Mouse (Mus musculus) kidney, embryonic 14.5 days (tissue): ENCODE results near the gene Fam172a. TPM values are rescaled to one million over a fixed set of nuclear protein-coding genes. Genes with fewer than 3 reads are reported as not detected.
A peak's percentile ranks its signal among the peaks of the same experiment; 100 is the strongest.

Experiments used
- ATAC-seq: fragments of 200-750 bp; cut with Nextera tagmentation; 2 replicates; pipeline ENCODE4 v1.8.0; 2017; ENCODE audit warnings: moderate number of reproducible peaks, mild to moderate bottlenecking, moderate TSS enrichment, moderate library complexity; ENCODE audit not compliant: low FRiP score, low TSS enrichment
- H3K27ac ChIP-seq: fragments of 300-500 bp; sonication (generic); 2 replicates; pipeline ENCODE4 v1.5.1; 2014; ENCODE audit warnings: low read depth, mild to moderate bottlenecking, low read length, moderate library complexity, mixed read lengths
- H3K27me3 ChIP-seq: fragments of 300-500 bp; sonication (generic); 2 replicates; pipeline ENCODE4 v1.6.1; 2014; ENCODE audit warnings: mild to moderate bottlenecking, low read length; ENCODE audit not compliant: control insufficient read depth, insufficient read depth
- H3K36me3 ChIP-seq: fragments of 300-500 bp; sonication (generic); 2 replicates; pipeline ENCODE4 v1.6.1; 2014; ENCODE audit warnings: low read length, mixed read lengths; ENCODE audit not compliant: control insufficient read depth, insufficient read depth
- H3K4me1 ChIP-seq: fragments of 300-500 bp; sonication (generic); 2 replicates; pipeline ENCODE4 v1.6.1; 2014; ENCODE audit warnings: low read length, mixed read lengths; ENCODE audit not compliant: control insufficient read depth, insufficient read depth
- H3K4me2 ChIP-seq: fragments of 300-500 bp; sonication (generic); replicated peaks from 2 replicates; pipeline ENCODE4 v1.6.1; 2014; ENCODE audit warnings: low read depth, mild to moderate bottlenecking, low read length
- H3K4me3 ChIP-seq: fragments of 300-500 bp; sonication (generic); 2 replicates; pipeline ENCODE4 v1.5.1; 2014; ENCODE audit warnings: mild to moderate bottlenecking, low read length
- H3K9ac ChIP-seq: fragments of 300-500 bp; sonication (generic); 2 replicates; pipeline ENCODE4 v1.6.1; 2014; ENCODE audit warnings: low read depth, mild to moderate bottlenecking, low read length, moderate library complexity
- H3K9me3 ChIP-seq: fragments of 300-500 bp; sonication (generic); 2 replicates; pipeline ENCODE4 v1.6.1; 2016; ENCODE audit warnings: low read length; ENCODE audit not compliant: control insufficient read depth
- WGBS: fragments of 180-500 bp; shearing (Covaris S2); extraction: QIAGEN DNeasy Blood & Tissue Kit; methylation state at CpG from one replicate; pipeline ENCODE4 v1.1.7; 2014; 5-methylcytosine and 5-hydroxymethylcytosine counted together
- polyA plus RNA-seq: library from polyadenylated mRNA; unstranded; fragments of >200 nt; fragmentation: Nextera tagmentation; extraction: Ambion mirVana; gene quantifications from 2 replicates; pipeline ENCODE4 v1.2.1, GENCODE M21; 2014

Fam172a gene
- polyA plus RNA-seq, 1 experiment from 2014 or later = 28.8 TPM

- Histone ChIP-seq H3K27ac (0 out of 2 replicates have a peak overlapping the region, but pooled peaks have one; percentile 78), H3K36me3 (peaks cover 15% of the 10 kb centered on the region), H3K9ac (peak overlapping the region; percentile 99), H3K4me2 (peak overlapping the region; percentile 83), H3K4me3 (peak overlapping the region; percentile 89), H3K27me3 (peaks cover 9% of the 10 kb centered on the region; the same call in 1 of the 2 replicates), H3K4me1 (peaks cover 23% of the 10 kb centered on the region; the same call in 1 of the 2 replicates), H3K9me3 (no peaks in the 10 kb centered on the region)
- WGBS = 10% methylated on average over 13 of the region's 13 CpGs
- ATAC-seq = no peak
These were observed 493.8 kb downstream of the Fam172a start for GRCm38 (mm10) chr13:78195601-78196115.

- peaks cover 20% of the 10 kb centered on the region; the same call in 1 of the 2 replicates for H3K4me1 ChIP-seq
- peak overlapping the region; percentile 83 for H3K4me2 ChIP-seq
- H3K4me3 ChIP-seq = peak overlapping the region; percentile 89
- no peak for ATAC-seq
- peaks cover 9% of the 10 kb centered on the region; the same call in 1 of the 2 replicates for H3K27me3 ChIP-seq
- peaks cover 10% of the 10 kb centered on the region for H3K36me3 ChIP-seq
- peak overlapping the region; percentile 99 for H3K9ac ChIP-seq
- peak overlapping the region; percentile 31; the same call in 1 of the 2 replicates for H3K27ac ChIP-seq
- 23% methylated on average over 7 of the region's 7 CpGs for WGBS
- H3K9me3 ChIP-seq = no peaks in the 10 kb centered on the region
These were observed 494.5 kb downstream of the Fam172a start for GRCm38 (mm10) chr13:78196236-78196796.

GRCm38 (mm10) chr13:78197286-78197818 lies 495.5 kb downstream of the Fam172a start:
- H3K9me3 ChIP-seq = no peaks in the 10 kb centered on the region
- H3K4me2 ChIP-seq = peak overlapping the region; percentile 83
- ATAC-seq = no peak
- H3K9ac ChIP-seq = peak overlapping the region; percentile 99
- H3K27ac ChIP-seq = peak overlapping the region; percentile 99
- H3K4me1 ChIP-seq = peaks cover 15% of the 10 kb centered on the region; the same call in 1 of the 2 replicates
- peak overlapping the region; percentile 89 for H3K4me3 ChIP-seq
- 2% methylated on average over 9 of the region's 9 CpGs for WGBS
- peaks cover 10% of the 10 kb centered on the region for H3K36me3 ChIP-seq
- H3K27me3 ChIP-seq = peaks cover 9% of the 10 kb centered on the region; the same call in 1 of the 2 replicates

- 2% methylated on average over 28 of the region's 33 CpGs for WGBS
- Histone ChIP-seq H3K4me3 (peak overlapping the region; percentile 89), H3K27ac (peak overlapping the region; percentile 99), H3K9me3 (no peaks in the 10 kb centered on the region), H3K36me3 (peaks cover 10% of the 10 kb centered on the region), H3K27me3 (peaks cover 9% of the 10 kb centered on the region; the same call in 1 of the 2 replicates), H3K4me2 (peak overlapping the region; percentile 83), H3K9ac (peak overlapping the region; percentile 99), H3K4me1 (0 out of 2 replicates have a peak, but pooled peaks cover 10% of the 10 kb centered on the region)
- peak; percentile 13; the same call in 1 of the 2 replicates for ATAC-seq
These were observed 496.1 kb downstream of the Fam172a start for GRCm38 (mm10) chr13:78197819-78198390.

GRCm38 (mm10) chr13:78198391-78198870 lies 496.6 kb downstream of the Fam172a start:
- WGBS = 0% methylated on average over 27 of the region's 63 CpGs
- Histone ChIP-seq H3K4me1 (0 out of 2 replicates have a peak, but pooled peaks cover 10% of the 10 kb centered on the region), H3K4me3 (peak overlapping the region; percentile 89), H3K9ac (peak overlapping the region; percentile 99), H3K27me3 (peaks cover 9% of the 10 kb centered on the region; the same call in 1 of the 2 replicates), H3K27ac (peak overlapping the region; percentile 99), H3K36me3 (peaks cover 9% of the 10 kb centered on the region), H3K9me3 (no peaks in the 10 kb centered on the region), H3K4me2 (peak overlapping the region; percentile 83)
- peak; percentile 2; the same call in 1 of the 2 replicates for ATAC-seq

- H3K4me1 ChIP-seq = peaks cover 12% of the 10 kb centered on the region; the same call in 1 of the 2 replicates
These were observed 497.2 kb downstream of the Fam172a start for GRCm38 (mm10) chr13:78198871-78199641.

DNA sequence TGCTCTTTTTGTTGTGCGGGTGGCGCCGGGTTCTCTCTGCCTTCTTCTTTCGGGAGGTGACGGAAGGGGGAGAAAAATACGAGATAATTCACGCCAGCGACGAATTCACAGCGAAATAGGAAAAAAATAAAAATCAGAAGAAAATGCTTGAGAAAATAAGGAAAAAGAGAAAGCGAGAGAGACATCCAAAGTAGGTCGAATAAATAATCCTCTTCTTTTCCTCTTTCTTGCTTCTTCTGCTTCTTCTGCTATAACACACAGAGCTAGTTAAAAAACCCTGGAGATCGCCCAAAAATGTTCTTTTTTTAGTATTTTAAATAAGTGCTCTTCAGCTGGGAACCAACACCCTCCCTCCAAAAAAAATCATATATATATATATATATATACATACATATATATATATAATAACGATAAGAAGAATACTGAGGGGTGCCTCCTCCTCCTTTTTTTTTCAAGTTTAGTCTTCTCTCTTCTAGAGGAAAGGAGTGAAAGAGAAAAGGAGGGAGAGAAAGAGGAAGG lies 497.9 kb downstream of the Fam172a start, which contains the start of gene Nr2f1:
Gene Nr2f1, minus strand, starts transcription at position 116 of the 519 bp plus-strand sequence.
- H3K27ac ChIP-seq = peak within 1 kb of the TSS; percentile 99
- H3K4me2 ChIP-seq = peak within 1 kb of the TSS; percentile 83
- peaks cover 19% of the 10 kb centered on the region; the same call in 1 of the 2 replicates for H3K4me1 ChIP-seq
- peak within 1 kb of the TSS; percentile 89 for H3K4me3 ChIP-seq
- peaks cover 9% of the 10 kb centered on the region; the same call in 1 of the 2 replicates for H3K27me3 ChIP-seq
- no peak for ATAC-seq
- 0% methylated on average over 14 of the region's 14 CpGs for WGBS
- H3K36me3 ChIP-seq = peaks cover 5% of the 10 kb centered on the region
- peak within 1 kb of the TSS; percentile 99 for H3K9ac ChIP-seq
- no peaks in the 10 kb centered on the region for H3K9me3 ChIP-seq

More at GRCm38 (mm10) chr13:78198871-78199641, 497.2 kb downstream of the Fam172a start:
- under 1% methylated on average over 79 of the region's 92 CpGs for WGBS
- Histone ChIP-seq H3K9me3 (no peaks in the 10 kb centered on the region), H3K4me2 (peak overlapping the region; percentile 83), H3K4me3 (peak overlapping the region; percentile 89), H3K27me3 (peaks cover 9% of the 10 kb centered on the region; the same call in 1 of the 2 replicates), H3K36me3 (peaks cover 5% of the 10 kb centered on the region), H3K9ac (peak overlapping the region; percentile 99), H3K27ac (peak overlapping the region; percentile 99)
- ATAC-seq = peak; percentile 1; the same call in 1 of the 2 replicates

DNA sequence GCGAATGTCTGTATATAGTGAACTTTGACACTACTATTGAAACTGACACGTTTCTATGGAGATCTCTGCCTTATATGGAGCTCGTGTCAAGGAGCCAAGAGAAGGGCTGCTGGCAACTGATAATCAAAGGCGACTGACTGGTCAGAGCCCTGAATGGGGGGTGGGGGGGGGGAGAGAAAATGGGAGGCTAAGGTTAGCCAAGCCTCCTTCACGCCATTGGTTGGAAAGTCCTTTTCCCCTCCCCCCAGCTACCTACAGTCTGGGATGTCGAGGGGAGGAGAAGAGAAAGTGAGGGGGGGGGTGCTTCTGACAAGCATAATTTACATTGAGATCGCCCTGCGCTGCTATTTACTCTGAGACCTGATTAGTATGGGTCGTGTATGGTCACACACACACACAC lies 498.6 kb downstream of the Fam172a start:
- no peaks in the 10 kb centered on the region; the same call in 1 of the 2 replicates for H3K36me3 ChIP-seq
- peaks cover 12% of the 10 kb centered on the region; the same call in 1 of the 2 replicates for H3K4me1 ChIP-seq
- H3K9me3 ChIP-seq = no peaks in the 10 kb centered on the region
- peak; percentile 55 for ATAC-seq
- H3K4me3 ChIP-seq = peak overlapping the region; percentile 89
- H3K4me2 ChIP-seq = peak overlapping the region; percentile 83
- WGBS = 0% methylated on average over 9 of the region's 9 CpGs
- H3K9ac ChIP-seq = no peak overlapping the region; the same call in 1 of the 2 replicates
- peaks cover 3% of the 10 kb centered on the region; the same call in 1 of the 2 replicates for H3K27me3 ChIP-seq
- peak overlapping the region; percentile 24; the same call in 1 of the 2 replicates for H3K27ac ChIP-seq
